Mouse (Mus musculus) neutrophil, adult 5-6 weeks (primary cell): ENCODE results near the gene Adcy4. TPM values are rescaled to one million over a fixed set of nuclear protein-coding genes. Genes with fewer than 3 reads are reported as not detected.
A peak's percentile ranks its signal among the peaks of the same experiment; 100 is the strongest.

ENCODE experiments used
- ATAC-seq: fragments of 151-379, 151-347 bp; 2 replicates; pipeline ENCODE4 v1.8.0; 2017; ENCODE audit warnings: mild to moderate bottlenecking, moderate TSS enrichment; ENCODE audit not compliant: insufficient number of reproducible peaks, poor library complexity, low FRiP score, severe bottlenecking; ENCODE audit errors: extremely low read depth
- total RNA-seq: library from RNA; stranded (forward); fragments of 200-1000 nt; gene quantifications from 2 replicates; pipeline ENCODE4 v1.2.3, GENCODE M21; 2017

The Adcy4 gene
- total RNA-seq, 1 experiment from 2014 or later: not detected

GRCm38 (mm10) chr14:55793946-55794345, 10.1 kb upstream of the Adcy4 start:
- no peak for ATAC-seq

DNA sequence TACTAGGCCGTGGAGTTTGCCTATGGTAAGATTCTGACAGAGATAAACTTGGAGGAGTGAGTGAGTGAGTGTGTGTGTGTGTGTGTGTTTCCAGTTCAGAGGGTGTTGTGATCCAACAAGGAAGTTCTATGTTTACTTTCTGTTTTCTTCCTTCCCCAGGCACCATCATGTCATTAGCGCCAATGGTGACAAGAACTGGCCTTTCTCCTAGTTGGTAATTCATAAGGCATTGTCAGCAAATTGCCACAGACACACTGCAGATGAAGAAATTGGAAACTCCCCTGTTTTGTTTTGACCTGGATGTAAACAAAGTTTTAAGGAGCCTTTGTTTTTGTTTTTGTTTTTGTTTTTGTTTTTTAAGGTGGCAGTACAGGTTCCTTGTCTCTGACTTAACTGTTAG, 9.6 kb upstream of the Adcy4 start:
- ATAC-seq: no peak

DNA sequence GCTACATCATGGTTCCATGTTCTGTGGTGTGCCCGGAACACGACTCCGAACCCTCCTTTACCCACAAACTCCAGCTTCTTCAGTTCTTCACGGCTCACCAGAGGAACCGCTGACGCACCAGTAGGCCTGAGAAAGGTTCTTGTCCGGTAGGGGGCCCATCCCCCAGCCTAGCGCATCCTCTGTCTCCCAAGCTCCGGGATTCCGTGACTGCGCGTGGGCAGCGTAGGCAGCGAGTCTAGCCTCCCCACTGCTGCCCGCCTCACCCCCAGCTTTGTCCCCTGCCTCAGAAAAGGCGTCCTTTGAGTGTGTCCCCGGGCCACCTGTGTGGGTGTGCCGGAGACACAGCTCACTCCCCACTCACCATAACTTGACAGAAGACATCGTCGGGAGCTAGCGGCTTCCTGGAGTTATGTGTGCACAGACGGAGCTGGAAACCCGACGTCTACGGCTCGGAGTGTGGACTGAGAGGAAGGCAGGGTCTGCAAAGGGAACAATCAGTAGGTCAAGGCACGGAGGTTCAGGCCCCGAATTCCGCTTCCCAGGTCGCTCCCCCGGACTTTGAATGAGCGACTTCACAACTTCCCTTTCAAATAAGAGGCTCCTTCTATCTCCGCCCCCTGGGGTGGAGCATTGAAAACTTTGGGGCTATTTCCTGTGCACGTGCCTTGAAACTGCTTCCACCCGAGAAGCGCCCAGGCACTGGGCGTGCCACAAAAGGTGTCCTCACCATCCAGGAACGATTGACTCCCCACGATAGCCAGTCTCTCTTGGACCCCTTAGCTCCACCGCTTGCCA, 4.6 kb upstream of the Adcy4 start, which contains the start of gene Ripk3:
Ripk3 (minus strand) TSS at position 610 of the 795 bp plus-strand sequence.
- ATAC-seq: peak; percentile 56

DNA sequence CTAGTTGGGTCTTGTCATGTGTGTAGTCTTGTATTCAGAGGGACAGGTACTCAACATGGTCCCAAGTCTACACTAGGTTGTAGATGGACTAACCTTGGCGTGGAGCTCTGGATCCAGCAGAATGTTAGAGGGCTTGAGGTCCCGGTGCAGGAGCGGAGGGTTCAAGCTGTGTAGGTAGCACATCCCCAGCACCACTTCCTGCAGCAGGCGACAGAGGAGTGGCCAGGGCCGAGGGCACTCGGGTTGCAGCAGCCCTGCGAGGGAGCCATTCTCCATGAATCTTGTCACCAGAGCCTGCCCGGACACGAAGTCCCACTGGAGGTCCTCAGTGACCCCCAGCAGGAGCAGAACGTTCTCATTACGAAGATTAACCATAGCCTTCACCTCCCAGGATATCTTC, 3.8 kb upstream of the Adcy4 start:
- no peak for ATAC-seq

DNA sequence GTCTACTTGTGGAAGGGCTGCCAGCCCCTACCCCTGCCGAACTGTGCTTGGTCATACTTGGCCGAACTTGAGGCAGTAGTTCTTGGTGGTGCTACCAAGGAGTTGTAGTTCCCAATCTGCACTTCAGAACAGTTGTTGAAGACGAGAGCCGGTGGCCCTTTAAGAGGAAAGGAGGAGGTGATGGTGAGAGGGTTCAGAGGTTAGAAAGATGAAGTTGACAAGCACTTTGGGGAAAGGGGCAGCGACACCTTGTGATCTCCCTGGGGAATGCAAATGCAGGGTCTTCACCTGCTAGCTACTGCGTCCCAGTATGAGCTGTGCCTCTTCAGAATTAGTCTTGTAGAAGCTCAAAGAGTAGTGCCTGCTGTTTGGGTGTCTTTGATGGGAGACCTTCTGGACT, 1.3 kb upstream of the Adcy4 start:
- ATAC-seq: no peak

DNA sequence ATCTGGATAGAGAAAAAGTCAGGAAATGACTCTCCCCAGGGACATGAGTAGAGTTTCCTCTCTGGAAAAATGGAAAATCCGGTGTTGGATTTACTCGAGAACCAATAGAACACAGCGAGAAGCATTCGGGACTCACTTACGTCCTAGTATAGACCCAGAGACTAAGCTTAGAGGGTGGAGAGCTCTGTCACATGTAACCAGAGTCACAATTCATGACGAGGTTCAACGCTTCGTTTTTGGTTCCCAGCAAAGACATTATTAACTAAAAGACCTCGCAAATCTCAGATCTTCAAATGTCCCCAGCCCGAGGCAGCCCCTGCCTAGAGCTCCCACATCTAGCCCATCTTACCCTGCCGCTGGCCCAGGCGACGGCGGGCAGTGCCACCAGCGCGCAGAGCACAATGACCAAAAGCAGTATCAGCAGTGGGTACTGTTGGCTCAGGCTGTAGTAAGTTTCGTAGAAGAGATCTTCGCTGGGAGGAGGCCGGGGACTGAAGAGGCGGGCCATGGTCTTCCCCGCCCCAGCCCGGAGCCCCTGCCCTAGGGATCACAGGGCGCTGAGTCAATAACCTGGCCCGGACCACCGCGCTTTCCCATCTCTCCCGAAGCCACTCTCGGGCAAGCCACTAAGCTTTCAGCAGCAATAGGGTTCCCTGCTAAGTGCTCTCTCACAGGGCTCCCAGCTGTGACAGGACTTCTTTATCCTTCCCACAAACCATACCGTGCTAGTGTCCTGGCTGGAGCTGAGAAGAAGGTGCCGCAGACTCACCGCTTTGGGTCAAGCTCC, 531 bp downstream of the Adcy4 start:
- no peak for ATAC-seq

- ATAC-seq: no peak
Measured at GRCm38 (mm10) chr14:55782361-55782960, 1.4 kb downstream of the Adcy4 start.

GRCm38 (mm10) chr14:55781310-55781709, 2.6 kb downstream of the Adcy4 start:
- ATAC-seq: peak; percentile 82

DNA sequence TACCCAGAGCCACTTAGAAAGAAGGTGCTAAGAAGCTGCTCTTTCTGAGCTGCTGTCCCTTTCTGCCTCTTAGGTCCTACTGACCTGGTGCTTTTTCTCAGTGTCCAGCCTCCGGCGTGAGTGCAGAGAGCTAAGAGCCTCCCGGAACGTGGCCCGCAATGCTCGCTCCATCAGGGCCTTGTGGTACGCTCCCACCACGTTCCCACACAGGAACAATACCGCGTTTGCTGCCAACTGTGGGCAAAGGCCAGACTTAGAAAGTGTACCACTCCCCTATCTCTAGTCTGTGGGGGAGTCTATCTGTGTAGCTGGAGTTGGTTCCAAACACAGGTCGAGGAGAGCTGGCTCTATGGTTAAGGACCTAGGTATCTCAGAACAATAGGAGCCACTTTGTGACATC, 3.2 kb downstream of the Adcy4 start:
- no peak for ATAC-seq

DNA sequence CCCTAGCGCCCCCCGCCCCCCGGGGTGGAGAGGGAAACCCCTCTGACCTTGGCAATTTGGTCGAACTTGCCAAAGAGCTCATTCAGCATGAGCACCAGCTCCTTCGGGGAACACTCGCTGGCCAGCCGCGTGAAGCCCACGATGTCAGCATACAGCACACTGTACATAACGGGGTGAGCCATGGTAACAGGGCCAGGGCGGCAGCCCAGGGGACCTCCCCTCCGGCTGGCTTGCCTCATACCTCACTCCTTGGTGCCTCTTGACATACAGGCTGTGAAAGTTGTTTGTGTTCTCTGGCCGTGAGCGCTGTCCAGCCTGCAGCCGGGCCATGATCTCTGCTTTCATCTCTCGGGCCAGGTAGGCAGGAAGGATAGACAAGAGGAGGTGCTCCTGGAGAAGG, 4.2 kb downstream of the Adcy4 start:
- no peak for ATAC-seq

GRCm38 (mm10) chr14:55778686-55779085, 5.2 kb downstream of the Adcy4 start:
- ATAC-seq: no peak

DNA sequence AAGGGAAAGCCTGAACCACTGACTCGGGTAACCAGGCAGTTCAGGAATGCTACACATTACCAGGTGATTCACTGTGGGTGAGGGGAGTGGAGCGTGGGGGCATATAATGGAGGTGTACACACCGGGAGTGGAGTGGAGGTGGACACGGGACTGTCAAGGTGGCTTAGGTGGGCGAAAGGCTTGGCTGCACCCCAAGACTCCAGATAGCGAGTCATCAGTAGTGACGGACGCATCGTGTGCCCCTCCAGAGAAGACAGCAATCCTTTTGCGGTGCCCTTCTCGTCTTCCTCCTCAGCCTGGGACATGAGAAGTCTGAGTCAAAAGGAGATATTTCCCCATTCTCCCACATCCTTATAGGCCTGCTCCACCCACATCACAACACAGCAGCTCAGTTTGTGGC, 6.1 kb downstream of the Adcy4 start:
- ATAC-seq: no peak

- no peak for ATAC-seq
Measured at GRCm38 (mm10) chr14:55777176-55777575, 6.7 kb downstream of the Adcy4 start.

DNA sequence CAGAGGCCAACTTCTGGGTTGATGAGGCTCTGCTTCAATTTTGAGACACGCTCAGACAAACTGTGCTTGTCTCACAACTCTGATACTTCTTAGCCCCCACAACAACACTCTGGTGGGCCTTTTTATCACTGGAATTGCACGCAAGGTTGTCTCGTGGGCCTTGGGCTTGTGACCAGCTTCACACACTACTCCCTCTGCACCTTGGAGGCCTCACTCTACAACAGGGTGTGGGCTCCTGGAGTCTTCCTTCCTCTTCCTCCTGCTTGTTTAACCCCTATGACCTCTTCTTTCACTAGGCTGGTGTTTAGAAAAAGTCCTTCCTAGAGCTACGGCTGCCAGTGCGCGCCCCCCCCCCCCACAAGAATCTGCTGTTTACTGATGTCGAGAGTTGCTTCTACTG, 7.2 kb downstream of the Adcy4 start:
- ATAC-seq: no peak

DNA sequence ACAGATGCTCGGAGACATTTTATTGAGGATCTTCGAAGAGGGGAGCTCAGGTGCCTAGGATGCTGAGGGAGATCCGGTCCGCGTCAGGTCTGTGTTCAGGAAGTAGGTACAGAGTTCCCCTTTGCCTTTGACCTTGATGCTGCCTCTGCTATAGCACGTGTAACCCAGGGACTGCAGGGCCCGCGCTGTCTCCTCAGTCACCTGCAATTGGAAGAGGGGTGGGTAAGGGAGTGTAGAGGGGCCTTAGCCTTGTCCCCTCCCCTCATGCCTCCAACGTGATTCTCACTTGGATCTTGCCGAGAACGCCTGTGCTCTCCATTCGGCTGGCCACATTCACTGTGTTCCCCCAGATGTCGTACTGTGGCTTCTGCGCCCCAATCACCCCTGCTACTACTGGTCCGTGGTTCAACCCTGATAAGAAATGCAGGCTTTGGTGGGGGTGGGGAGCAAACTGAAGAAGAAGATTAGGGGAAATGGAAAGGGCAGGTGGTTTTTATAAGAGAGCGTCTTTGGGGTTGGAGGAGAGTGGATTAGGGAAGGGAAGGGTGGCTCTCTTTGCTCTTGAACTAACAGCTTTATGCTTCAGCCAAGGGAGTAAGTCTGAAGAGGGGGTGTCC, 14.7 kb downstream of the Adcy4 start:
- no peak for ATAC-seq

DNA sequence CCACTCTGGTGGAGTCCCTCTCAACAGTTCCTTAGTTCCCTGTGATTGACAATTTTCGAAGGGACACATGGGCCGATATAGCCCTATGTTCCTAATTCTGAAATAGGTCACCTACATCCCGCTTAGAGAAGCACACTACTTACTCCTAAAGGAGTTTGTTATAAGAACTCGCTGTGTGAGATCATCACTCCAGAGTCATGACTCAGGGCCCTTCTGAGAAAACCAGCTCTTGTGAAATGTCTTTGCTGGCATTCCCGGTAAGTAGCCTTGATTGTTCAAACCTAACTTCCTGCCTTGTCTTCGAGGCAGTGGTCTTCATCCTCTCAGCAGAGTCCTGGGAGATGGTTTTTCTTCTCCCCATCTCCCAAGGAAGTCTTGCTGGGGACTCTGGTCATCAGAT, 15.3 kb downstream of the Adcy4 start:
- ATAC-seq: no peak

- peak; percentile 53 for ATAC-seq
Measured at GRCm38 (mm10) chr14:55767519-55768414, 16.1 kb downstream of the Adcy4 start.

- peak; percentile 14; the same call in 1 of the 2 replicates for ATAC-seq
Measured at GRCm38 (mm10) chr14:55765696-55766095, 18.2 kb downstream of the Adcy4 start, which contains the start of gene Ltb4r1. Gene Ltb4r1 (plus strand): TSS chr14:55765962.
